ENCODE assay signal across 8 mouse cellular contexts in the genomic region with DNA sequence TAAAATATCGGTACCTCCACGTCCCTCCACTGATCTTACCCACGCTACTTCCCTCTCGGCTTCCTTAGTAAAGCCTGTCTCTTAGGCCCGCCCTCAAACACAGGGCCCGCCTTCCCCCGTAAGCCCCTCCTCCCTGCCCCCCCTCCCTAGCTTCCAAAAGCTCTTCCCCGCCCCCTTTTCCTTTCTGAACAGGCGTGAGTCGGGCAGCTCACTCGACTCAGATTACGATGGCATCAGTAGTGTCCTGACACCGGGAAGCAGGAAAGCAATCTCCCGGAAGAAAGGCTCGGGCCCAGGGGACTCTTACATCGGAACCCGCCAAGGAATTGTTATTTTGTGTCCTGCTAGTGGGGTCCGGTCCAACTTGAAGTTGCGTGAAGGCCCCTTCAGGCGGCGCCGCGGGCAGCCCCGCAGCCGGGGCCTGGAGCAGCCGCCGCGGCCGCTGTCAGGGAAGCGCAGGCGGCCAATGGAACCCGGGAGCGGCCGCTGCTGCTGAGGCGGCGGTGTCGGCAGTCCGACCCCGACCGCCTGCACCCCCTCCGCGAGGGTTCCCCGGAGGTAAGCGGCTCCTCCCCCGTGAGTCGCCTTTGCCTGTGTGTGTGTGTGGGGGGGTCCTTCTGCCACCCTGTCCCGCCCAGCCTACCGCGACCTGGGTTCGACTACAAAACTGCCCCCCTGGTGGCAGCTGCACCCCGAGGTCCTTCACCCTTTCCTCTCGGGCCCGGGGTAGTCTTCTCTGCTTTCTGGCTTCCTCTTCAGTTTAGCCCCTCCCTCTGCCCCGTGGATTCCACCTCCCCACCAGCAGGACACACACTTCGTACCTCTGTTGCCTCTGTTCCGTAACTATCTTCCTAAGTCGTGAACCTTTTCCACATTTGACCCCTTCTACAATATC. TPM values are rescaled to one million over a fixed set of nuclear protein-coding genes. Genes with fewer than 3 reads are reported as not detected.
A peak's percentile ranks its signal among the peaks of the same experiment; 100 is the strongest.
DNase-seq lines count a peak whose midpoint lies in the region; ATAC-seq lines count a peak whose summit lies in the region.

Gene Pi4kb, plus strand, starts transcription at position 204 of the 895 bp plus-strand sequence.

- WGBS in forebrain, embryonic 14.5 days, result under 1% methylated on average over 52 of the region's 57 CpGs
- WGBS in neural tube, embryonic 15.5 days, result under 1% methylated on average over 49 of the region's 57 CpGs

- intact Hi-C loops in heart, postnatal 14 days (cut with DNase I), result loop anchor here (2.0 kb wide), 2 partner anchors 14 to 20 kb away; partner anchors contain the start of gene Rfx5

- H3K9me3 ChIP-seq in forebrain, embryonic 14.5 days (replicated peaks; ENCODE audit: control insufficient read depth, low read length), result no peaks in the 10 kb centered on the region
- H3K9me3 ChIP-seq in neural tube, embryonic 15.5 days (replicated peaks), result no peaks in the 10 kb centered on the region

- ATAC-seq in forebrain, embryonic 14.5 days, result peak; percentile 94
- ATAC-seq in neural tube, embryonic 15.5 days (ENCODE audit: low FRiP score), result peak; percentile 96

- peak within 1 kb of the TSS; percentile 55 for H3K4me3 ChIP-seq in forebrain, embryonic 14.5 days (ENCODE audit: low read depth, low read length)
- peak within 1 kb of the TSS; percentile 95 for H3K4me3 ChIP-seq in neural tube, embryonic 15.5 days (replicated peaks)

- peak; percentile 94 for DNase-seq in ES-CJ7 (ENCODE audit: low read depth, low spot score)
- peak; percentile 75 for DNase-seq in cerebellum, adult 11 months
- peak; percentile 97 for DNase-seq in forebrain, embryonic 14.5 days (ENCODE audit: low spot score)
- peak; percentile 87 to 89 for DNase-seq in heart, postnatal 14 days
- peak; percentile 83 for DNase-seq in layer of hippocampus, adult 11-12 months (ENCODE audit: low spot score)
- DNase-seq in lung, adult 18-20 months, result peak; percentile 86 to 89
- DNase-seq in testis, postnatal 14 days (ENCODE audit: low spot score), result peak; percentile 90

- peak within 1 kb of the TSS; percentile 64 for H3K4me2 ChIP-seq in forebrain, embryonic 14.5 days (ENCODE audit: low read length)
- H3K4me2 ChIP-seq in neural tube, embryonic 15.5 days, result peak within 1 kb of the TSS; percentile 76

- no peaks in the 10 kb centered on the region for H3K36me3 ChIP-seq in forebrain, embryonic 14.5 days (ENCODE audit: control insufficient read depth, insufficient read depth, low read length)
- no peaks in the 10 kb centered on the region; the same call in 1 of the 2 replicates for H3K36me3 ChIP-seq in neural tube, embryonic 15.5 days

- peak within 1 kb of the TSS; percentile 86 for H3K27ac ChIP-seq in forebrain, embryonic 14.5 days (ENCODE audit: low read depth, low read length)
- H3K27ac ChIP-seq in neural tube, embryonic 15.5 days (replicated peaks), result peak within 1 kb of the TSS; percentile 94

- H3K27me3 ChIP-seq in forebrain, embryonic 14.5 days (replicated peaks; ENCODE audit: control insufficient read depth, insufficient read depth, low read length), result no peaks in the 10 kb centered on the region
- no peaks in the 10 kb centered on the region for H3K27me3 ChIP-seq in neural tube, embryonic 15.5 days (replicated peaks)

- peak within 1 kb of the TSS; percentile 78 for H3K9ac ChIP-seq in forebrain, embryonic 14.5 days (ENCODE audit: low read length)
- peak within 1 kb of the TSS; percentile 99 for H3K9ac ChIP-seq in neural tube, embryonic 15.5 days (replicated peaks)

- peaks cover 12% of the 10 kb centered on the region for H3K4me1 ChIP-seq in forebrain, embryonic 14.5 days (ENCODE audit: control insufficient read depth, insufficient read depth, low read length)
- peaks cover 32% of the 10 kb centered on the region for H3K4me1 ChIP-seq in neural tube, embryonic 15.5 days

RNA-seq across cellular contexts. Expression of gene Pi4kb, which starts in this region (rescaled TPM):
- 28.8 and 31.0 TPM in 2 replicates for polyA plus RNA-seq in forebrain, embryonic 14.5 days (2014; fragmentation: Nextera tagmentation; extraction: Ambion mirVana)
- 10 to 100 TPM; 33.5 to 35.3 TPM for total RNA-seq in heart, postnatal 14 days (2021)
- polyA plus RNA-seq in neural tube, embryonic 15.5 days (2015; fragmentation: Nextera tagmentation; extraction: Ambion mirVana), result 22.5 and 23.8 TPM in 2 replicates

Comparison
In these comparisons a context has a peak if more than half of its experiments do, and no peak if none do; other contexts are left out.
1. Peak in every context shown above with its lines: DNase-seq, ATAC-seq, H3K4me3 ChIP-seq and H3K27ac ChIP-seq.